Mouse (Mus musculus) retina, postnatal 1 day (tissue): ENCODE measurements around the gene Prmt1.

ENCODE experiments used
- DNase-seq: peaks from one replicate; pipeline ENCODE4 v3.0.0-alpha.2; 2012

The Prmt1 gene

GRCm38 (mm10) chr7:44938680-44939079, 47.7 kb downstream of the Prmt1 start:
- no peak for DNase-seq

DNA sequence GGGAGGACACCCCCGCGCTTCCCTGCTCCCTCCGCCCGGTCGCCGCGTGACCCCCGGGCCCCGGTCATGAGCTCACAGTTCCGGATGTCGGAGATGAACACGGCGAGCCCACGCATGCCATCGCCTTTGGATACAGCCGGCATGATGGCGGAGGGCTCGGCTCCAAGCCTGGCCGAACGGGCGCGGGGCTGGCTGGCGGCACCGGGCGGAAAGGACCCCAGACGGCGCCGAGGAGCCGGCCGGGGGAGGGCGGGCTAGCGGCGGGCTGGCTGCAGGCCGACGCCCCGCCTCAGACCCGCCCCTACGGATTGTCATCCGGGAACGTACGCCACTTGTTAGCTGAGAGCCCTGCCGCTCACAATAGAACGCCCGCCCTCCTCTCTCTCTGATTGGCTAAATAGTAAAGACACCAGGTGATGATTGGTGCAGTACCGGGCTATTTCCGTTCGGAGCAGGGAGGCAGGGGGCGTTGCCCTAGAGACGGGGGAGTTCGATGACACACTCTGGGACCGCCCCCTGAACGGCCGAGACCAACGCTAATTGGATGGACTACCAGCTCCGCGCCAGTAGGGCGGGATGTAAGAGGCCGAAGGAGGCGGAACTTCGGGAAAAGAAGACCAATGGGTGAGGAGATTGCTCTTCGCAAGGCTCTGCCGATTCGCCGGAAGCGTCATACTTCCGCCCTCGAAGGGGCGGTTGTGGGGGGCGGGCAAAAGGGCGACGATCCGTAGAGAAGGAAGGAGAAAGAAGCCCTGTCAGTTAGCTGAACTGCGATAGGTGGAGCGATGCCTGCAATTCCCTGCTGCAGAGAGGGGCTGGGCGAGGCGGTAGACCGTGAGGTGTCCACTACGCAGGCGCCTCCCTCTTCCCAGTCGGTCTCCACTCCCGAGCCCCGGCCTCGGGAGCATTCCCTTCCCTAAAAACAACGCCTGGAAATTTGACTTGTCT, 56.9 kb downstream of the Prmt1 start, which contains the start of gene Ap2a1:
Ap2a1 (minus strand) TSS at position 293 of the 948 bp plus-strand sequence.
- peak; percentile 100 for DNase-seq

- no peak for DNase-seq
Observed at GRCm38 (mm10) chr7:44928570-44928969, 57.8 kb downstream of the Prmt1 start.
